Mouse (Mus musculus) limb, embryonic 11.5 days (tissue): ENCODE measurements around the gene Spesp1. TPM values are rescaled to one million over a fixed set of nuclear protein-coding genes. Genes with fewer than 3 reads are reported as not detected.
A peak's percentile ranks its signal among the peaks of the same experiment; 100 is the strongest.

ENCODE experiments used
- ATAC-seq: fragments of 200-750 bp; cut with Nextera tagmentation; 2 replicates; pipeline ENCODE4 v1.8.0; 2017; ENCODE audit warnings: low read depth; ENCODE audit not compliant: insufficient number of reproducible peaks, low FRiP score, low TSS enrichment
- DNase-seq: peaks from one replicate; pipeline ENCODE4 v3.0.0-alpha.2; 2015; ENCODE audit warnings: low spot score
- H3K27ac ChIP-seq: fragments of 300-500 bp; sonication (generic); replicated peaks from 2 replicates; pipeline ENCODE4 v1.5.1; 2014; ENCODE audit warnings: low read depth, mild to moderate bottlenecking, low read length
- H3K27me3 ChIP-seq: fragments of 300-500 bp; sonication (generic); 2 replicates; pipeline ENCODE4 v1.6.1; 2014; ENCODE audit warnings: mild to moderate bottlenecking, low read length, mixed read lengths; ENCODE audit not compliant: control insufficient read depth, insufficient read depth
- H3K36me3 ChIP-seq: fragments of 300-500 bp; sonication (generic); 2 replicates; pipeline ENCODE4 v1.6.1; 2014; ENCODE audit warnings: mild to moderate bottlenecking, low read length, moderate library complexity, mixed read lengths; ENCODE audit not compliant: control insufficient read depth, insufficient read depth
- H3K4me1 ChIP-seq: fragments of 300-500 bp; sonication (generic); 2 replicates; pipeline ENCODE4 v1.6.1; 2014; ENCODE audit warnings: low read length, mixed read lengths; ENCODE audit not compliant: control insufficient read depth, insufficient read depth
- H3K4me2 ChIP-seq: fragments of 300-500 bp; sonication (generic); 2 replicates; pipeline ENCODE4 v1.6.1; 2014; ENCODE audit warnings: low read depth, mild to moderate bottlenecking, moderate library complexity; ENCODE audit not compliant: severe bottlenecking
- H3K4me3 ChIP-seq: fragments of 300-500 bp; sonication (generic); 2 replicates; pipeline ENCODE4 v1.5.1; 2014; ENCODE audit warnings: low read depth, low read length
- H3K9ac ChIP-seq: fragments of 300-500 bp; sonication (generic); 2 replicates; pipeline ENCODE4 v1.6.1; 2014; ENCODE audit warnings: mild to moderate bottlenecking, low read length
- H3K9me3 ChIP-seq: fragments of 300-500 bp; sonication (generic); 2 replicates; pipeline ENCODE4 v1.6.1; 2016; ENCODE audit warnings: low read length; ENCODE audit not compliant: control insufficient read depth
- WGBS: fragments of 180-500 bp; shearing (Covaris S2); extraction: QIAGEN DNeasy Blood & Tissue Kit; methylation state at CpG from one replicate; pipeline ENCODE4 v1.1.7; 2014; 5-methylcytosine and 5-hydroxymethylcytosine counted together
- polyA plus RNA-seq: library from polyadenylated mRNA; unstranded; fragments of >200 nt; fragmentation: Nextera tagmentation; extraction: Ambion mirVana; gene quantifications from 2 replicates; pipeline ENCODE4 v1.2.1, GENCODE M21; 2014

Gene Spesp1
- polyA plus RNA-seq, 1 experiment from 2014 or later = not detected

- H3K4me3 ChIP-seq = no peak overlapping the region
- H3K4me2 ChIP-seq = no peak overlapping the region
- DNase-seq (no peak), ATAC-seq (no peak)
- H3K27ac ChIP-seq = no peak overlapping the region
- H3K27me3 ChIP-seq = no peaks in the 10 kb centered on the region
- 73% methylated on average over 5 of the region's 5 CpGs for WGBS
- H3K4me1 ChIP-seq = peaks cover 6% of the 10 kb centered on the region
- H3K9me3 ChIP-seq = no peaks in the 10 kb centered on the region; the same call in 1 of the 2 replicates
- no peak overlapping the region for H3K9ac ChIP-seq
- H3K36me3 ChIP-seq = no peaks in the 10 kb centered on the region
Observed at GRCm38 (mm10) chr9:62261006-62261405, 21.0 kb downstream of the Spesp1 start.

GRCm38 (mm10) chr9:62258005-62258404 lies 24.0 kb downstream of the Spesp1 start:
- Histone ChIP-seq H3K4me3 (no peak overlapping the region), H3K27me3 (no peaks in the 10 kb centered on the region), H3K9me3 (no peaks in the 10 kb centered on the region; the same call in 1 of the 2 replicates), H3K4me2 (no peak overlapping the region), H3K27ac (no peak overlapping the region), H3K36me3 (no peaks in the 10 kb centered on the region), H3K9ac (no peak overlapping the region), H3K4me1 (peaks cover 6% of the 10 kb centered on the region)
- 87% methylated on average over 11 of the region's 11 CpGs for WGBS
- ATAC-seq = no peak
- no peak for DNase-seq

- H3K27ac ChIP-seq = no peak overlapping the region
- H3K9ac ChIP-seq = no peak overlapping the region
- no peaks in the 10 kb centered on the region; the same call in 1 of the 2 replicates for H3K9me3 ChIP-seq
- peaks cover 6% of the 10 kb centered on the region for H3K4me1 ChIP-seq
- no peak overlapping the region for H3K4me3 ChIP-seq
- ATAC-seq (no peak), DNase-seq (no peak)
- H3K4me2 ChIP-seq = no peak overlapping the region
- WGBS = 53% methylated on average over 9 of the region's 9 CpGs
- H3K36me3 ChIP-seq = no peaks in the 10 kb centered on the region
- H3K27me3 ChIP-seq = no peaks in the 10 kb centered on the region
Observed at GRCm38 (mm10) chr9:62255896-62256576, 26.0 kb downstream of the Spesp1 start.

- H3K4me3 ChIP-seq = no peak overlapping the region
- H3K27me3 ChIP-seq = no peaks in the 10 kb centered on the region
- H3K27ac ChIP-seq = no peak overlapping the region
- DNase-seq (no peak), ATAC-seq (no peak)
- 17% methylated on average over 3 of the region's 3 CpGs for WGBS
- H3K4me1 ChIP-seq = peaks cover 6% of the 10 kb centered on the region
- H3K36me3 ChIP-seq = no peaks in the 10 kb centered on the region
- H3K4me2 ChIP-seq = no peak overlapping the region
- no peaks in the 10 kb centered on the region for H3K9me3 ChIP-seq
- no peak overlapping the region for H3K9ac ChIP-seq
Observed at GRCm38 (mm10) chr9:62253736-62254443, 28.1 kb downstream of the Spesp1 start.

GRCm38 (mm10) chr9:62250296-62250695 lies 31.7 kb downstream of the Spesp1 start:
- ATAC-seq (no peak), DNase-seq (no peak)
- no peaks in the 10 kb centered on the region for H3K9me3 ChIP-seq
- H3K27ac ChIP-seq = no peak overlapping the region
- H3K4me1 ChIP-seq = no peaks in the 10 kb centered on the region
- no peaks in the 10 kb centered on the region for H3K27me3 ChIP-seq
- no peak overlapping the region for H3K9ac ChIP-seq
- WGBS = 89% methylated on average over 4 of the region's 4 CpGs
- H3K4me2 ChIP-seq = no peak overlapping the region
- H3K4me3 ChIP-seq = no peak overlapping the region
- no peaks in the 10 kb centered on the region for H3K36me3 ChIP-seq

- no peak for DNase-seq
- Histone ChIP-seq H3K9ac (no peak overlapping the region), H3K9me3 (no peaks in the 10 kb centered on the region), H3K27me3 (no peaks in the 10 kb centered on the region), H3K27ac (no peak overlapping the region), H3K4me2 (no peak overlapping the region), H3K4me3 (no peak overlapping the region), H3K36me3 (no peaks in the 10 kb centered on the region), H3K4me1 (no peaks in the 10 kb centered on the region)
- ATAC-seq = no peak
- 86% methylated on average over 4 of the region's 4 CpGs for WGBS
Observed at GRCm38 (mm10) chr9:62246380-62246942, 35.5 kb downstream of the Spesp1 start.

- no peaks in the 10 kb centered on the region for H3K27me3 ChIP-seq
- 75% methylated on average over 17 of the region's 17 CpGs for WGBS
- ATAC-seq (no peak), DNase-seq (peak; percentile 40)
- no peaks in the 10 kb centered on the region for H3K9me3 ChIP-seq
- H3K27ac ChIP-seq = no peak overlapping the region
- H3K4me2 ChIP-seq = no peak overlapping the region
- H3K9ac ChIP-seq = no peak overlapping the region
- H3K4me1 ChIP-seq = no peaks in the 10 kb centered on the region
- H3K4me3 ChIP-seq = no peak overlapping the region
- no peaks in the 10 kb centered on the region for H3K36me3 ChIP-seq
Observed at GRCm38 (mm10) chr9:62245612-62246379, 36.2 kb downstream of the Spesp1 start.

GRCm38 (mm10) chr9:62244612-62245010 lies 37.4 kb downstream of the Spesp1 start:
- no peaks in the 10 kb centered on the region for H3K36me3 ChIP-seq
- DNase-seq (no peak), ATAC-seq (no peak)
- H3K4me1 ChIP-seq = no peaks in the 10 kb centered on the region
- H3K4me2 ChIP-seq = no peak overlapping the region
- WGBS = 36% methylated on average over 3 of the region's 3 CpGs
- H3K9me3 ChIP-seq = no peaks in the 10 kb centered on the region
- no peak overlapping the region for H3K4me3 ChIP-seq
- no peak overlapping the region for H3K9ac ChIP-seq
- no peaks in the 10 kb centered on the region for H3K27me3 ChIP-seq
- H3K27ac ChIP-seq = no peak overlapping the region
